In genomic region chr5:49305321-49305720, GRCm38 (mm10) we compare ENCODE assay signal across 16 mouse cellular contexts.
"Had no signal": no experiment of that assay in that cellular context is flagged by ENCODE, and none has a peak within 500 bp of the region (broad histone marks: within the 10 kb centered on the region; RNA-seq: fewer than 3 reads in every experiment).

No protein-coding gene starts in this region.

- H3K27ac ChIP-seq: neural tube, embryonic 13.5 days; neural tube, embryonic 15.5 days; stomach, embryonic 15.5 days; stomach, postnatal 0 days had no signal

- H3K4me3 ChIP-seq: neural tube, embryonic 13.5 days; neural tube, embryonic 15.5 days; stomach, embryonic 15.5 days had no signal

- H3K9me3 ChIP-seq: neural tube, embryonic 13.5 days; neural tube, embryonic 15.5 days; stomach, embryonic 15.5 days had no signal

- H3K27me3 ChIP-seq: neural tube, embryonic 13.5 days; neural tube, embryonic 15.5 days; stomach, embryonic 15.5 days had no signal

- H3K4me1 ChIP-seq: neural tube, embryonic 13.5 days; neural tube, embryonic 15.5 days; stomach, embryonic 15.5 days had no signal

- DNase-seq: retina, postnatal 1 day; right cerebral cortex, adult 18-20 months; right cerebral cortex, postnatal 14 days; right cerebral cortex, postnatal 25 days; right cerebral cortex, postnatal 4 days; spleen, adult 18-20 months; thymus, adult 18-20 months; thymus, adult 2 months; thymus, postnatal 14 days; thymus, postnatal 25 days; thymus, postnatal 36 days; thymus, postnatal 4 days had no signal

- H3K9ac ChIP-seq: neural tube, embryonic 13.5 days; neural tube, embryonic 15.5 days; stomach, embryonic 15.5 days had no signal

- H3K4me2 ChIP-seq: neural tube, embryonic 13.5 days; neural tube, embryonic 15.5 days; stomach, embryonic 15.5 days had no signal

- H3K36me3 ChIP-seq: neural tube, embryonic 13.5 days; neural tube, embryonic 15.5 days; stomach, embryonic 15.5 days had no signal
